ENCODE assay signal across 22 mouse cellular contexts in the genomic region with DNA sequence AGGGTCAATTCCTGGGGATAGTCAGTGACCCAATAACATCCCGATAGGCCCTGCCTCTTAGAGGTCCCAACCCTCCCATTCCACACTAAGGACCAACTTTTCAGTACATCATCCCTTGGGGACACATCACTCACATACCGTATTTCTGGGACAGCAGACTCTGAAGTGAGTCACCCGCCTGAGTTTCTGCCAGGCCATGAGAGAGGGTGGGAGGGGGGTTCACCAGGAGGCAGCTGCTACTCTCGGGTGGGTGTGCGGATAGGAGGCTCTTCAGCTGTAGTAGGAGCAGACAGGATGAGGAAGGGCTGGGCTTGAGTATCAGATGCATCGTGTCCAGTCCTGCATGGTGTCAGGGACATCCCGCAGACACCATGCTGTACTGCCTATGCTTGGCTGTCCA. TPM values are rescaled to one million over a fixed set of nuclear protein-coding genes. Genes with fewer than 3 reads are reported as not detected.
DNase-seq lines count a peak whose midpoint lies in the region; ATAC-seq lines count a peak whose summit lies in the region.
"Had no signal": no experiment of that assay in that cellular context is flagged by ENCODE, and none has a peak within 500 bp of the region (broad histone marks: within the 10 kb centered on the region; RNA-seq: fewer than 3 reads in every experiment).

No protein-coding gene starts in this region.

- no peaks in the 10 kb centered on the region for H3K9me3 ChIP-seq in midbrain, embryonic 16.5 days (replicated peaks; ENCODE audit: control insufficient read depth, low read length, poor library complexity, severe bottlenecking)
- H3K9me3 ChIP-seq: embryonic facial prominence, embryonic 13.5 days; intestine, embryonic 15.5 days; limb, embryonic 10.5 days; lung, embryonic 15.5 days had no signal

- no peak overlapping the region for H3K4me3 ChIP-seq in midbrain, embryonic 16.5 days (ENCODE audit: low read depth, low read length)
- H3K4me3 ChIP-seq: embryonic facial prominence, embryonic 13.5 days; intestine, embryonic 15.5 days; limb, embryonic 10.5 days; lung, embryonic 15.5 days had no signal

- H3K27ac ChIP-seq in midbrain, embryonic 16.5 days (ENCODE audit: low read length), result no peak overlapping the region
- H3K27ac ChIP-seq: embryonic facial prominence, embryonic 13.5 days; hindbrain, embryonic 14.5 days; limb, embryonic 10.5 days; lung, embryonic 15.5 days had no signal

- peak; percentile 98 for ATAC-seq in frontal cortex, adult (ENCODE audit: low TSS enrichment)
- no peak for ATAC-seq in midbrain, embryonic 16.5 days
- ATAC-seq: intestine, embryonic 15.5 days had no signal

- DNase-seq in frontal cortex, postnatal 14 days (ENCODE audit: low spot score in 2 of 2), result no peak
- peak; percentile 42 for DNase-seq in layer of hippocampus, adult 11-12 months (ENCODE audit: low spot score)
- no peak for DNase-seq in layer of hippocampus, postnatal 25 days (ENCODE audit: extremely low spot score in 1 of 2, low spot score in 1 of 2)
- peak; percentile 34 for DNase-seq in MN1 (ENCODE audit: low spot score)
- DNase-seq in layer of hippocampus, postnatal 36 days, result peak; percentile 31 to 47
- no peak for DNase-seq in c-Kit-positive CD71-positive TER-119-positive erythroid progenitor cells, embryonic 14.5 days (ENCODE audit: low spot score)
- DNase-seq: adrenal gland, postnatal 25 days; cerebellum, adult 8-10 months; midbrain, embryonic 14.5 days had no signal

- H3K4me1 ChIP-seq in midbrain, embryonic 16.5 days (ENCODE audit: control insufficient read depth, insufficient read depth, low read length), result no peaks in the 10 kb centered on the region
- H3K4me1 ChIP-seq: embryonic facial prominence, embryonic 13.5 days; lung, embryonic 15.5 days had no signal

- H3K9ac ChIP-seq in midbrain, embryonic 16.5 days (ENCODE audit: low read depth, low read length), result no peak overlapping the region
- H3K9ac ChIP-seq: embryonic facial prominence, embryonic 13.5 days; hindbrain, embryonic 14.5 days; intestine, embryonic 15.5 days; lung, embryonic 15.5 days had no signal

- no peaks in the 10 kb centered on the region for H3K36me3 ChIP-seq in midbrain, embryonic 16.5 days (ENCODE audit: control insufficient read depth, insufficient read depth, low read length)
- H3K36me3 ChIP-seq: embryonic facial prominence, embryonic 13.5 days; intestine, embryonic 15.5 days; limb, embryonic 10.5 days; lung, embryonic 15.5 days had no signal

- 89% methylated on average over 7 of the region's 7 CpGs for WGBS in midbrain, embryonic 16.5 days

- no peaks in the 10 kb centered on the region for H3K27me3 ChIP-seq in midbrain, embryonic 16.5 days (ENCODE audit: control insufficient read depth, insufficient read depth, low read depth, low read length)
- H3K27me3 ChIP-seq: embryonic facial prominence, embryonic 13.5 days; intestine, embryonic 15.5 days; lung, embryonic 15.5 days had no signal

- no peak overlapping the region for H3K4me2 ChIP-seq in midbrain, embryonic 16.5 days (ENCODE audit: low read length)
- H3K4me2 ChIP-seq: embryonic facial prominence, embryonic 13.5 days; hindbrain, embryonic 14.5 days; intestine, embryonic 15.5 days; liver, embryonic 11.5 days; lung, embryonic 15.5 days had no signal

RNA-seq across cellular contexts. Expression of gene Agxt, which starts 4.7 kb away (rescaled TPM):
- total RNA-seq in layer of hippocampus, postnatal 25 days (2021), result not detected
- not detected for total RNA-seq in layer of hippocampus, postnatal 36 days (2021)
- polyA plus RNA-seq in midbrain, embryonic 16.5 days (2015; fragmentation: Nextera tagmentation; extraction: Ambion mirVana), result not detected in 2 replicates
- total RNA-seq: adrenal gland, postnatal 25 days; CH12.LX; megakaryocyte, adult 5-6 weeks had no signal
- polyA plus RNA-seq: embryonic facial prominence, embryonic 13.5 days; heart, embryonic 14.5 days; hindbrain, embryonic 14.5 days; kidney, embryonic 14.5 days; lung, embryonic 15.5 days; midbrain, embryonic 14.5 days had no signal

RNA-seq across cellular contexts. Expression of gene 2310007B03Rik, which starts 21.0 kb away (rescaled TPM):
- total RNA-seq in layer of hippocampus, postnatal 25 days (2021), result not detected
- not detected for total RNA-seq in layer of hippocampus, postnatal 36 days (2021)
- polyA plus RNA-seq in midbrain, embryonic 16.5 days (2015; fragmentation: Nextera tagmentation; extraction: Ambion mirVana), result 0.11 TPM in 1 of 2 replicates, not detected in the other
- total RNA-seq: adrenal gland, postnatal 25 days; gastrocnemius, postnatal 4 days; megakaryocyte, adult 5-6 weeks had no signal
- polyA plus RNA-seq: midbrain, embryonic 14.5 days had no signal

RNA-seq across cellular contexts. Expression of gene Crocc2, which starts 28.8 kb away (rescaled TPM):
- under 1 TPM; 0.17 to 0.35 TPM for total RNA-seq in layer of hippocampus, postnatal 25 days (2021)
- total RNA-seq in layer of hippocampus, postnatal 36 days (2021), result under 1 TPM; 0.15 to 0.25 TPM
- polyA plus RNA-seq in midbrain, embryonic 16.5 days (2015; fragmentation: Nextera tagmentation; extraction: Ambion mirVana), result 0.51 and 0.74 TPM in 2 replicates
- total RNA-seq: CH12.LX; gastrocnemius, postnatal 4 days; megakaryocyte, adult 5-6 weeks had no signal

RNA-seq across cellular contexts. Expression of gene Kif1a, which starts 38.0 kb away (rescaled TPM):
- total RNA-seq in layer of hippocampus, postnatal 25 days (2021), result 100 to 1,000 TPM; 592 to 639 TPM
- total RNA-seq in layer of hippocampus, postnatal 36 days (2021), result 100 to 1,000 TPM; 607 to 610 TPM
- polyA plus RNA-seq in midbrain, embryonic 16.5 days (2015; fragmentation: Nextera tagmentation; extraction: Ambion mirVana), result 514 and 519 TPM in 2 replicates
- total RNA-seq: megakaryocyte, adult 5-6 weeks had no signal

Comparison
In these comparisons a context has a peak if more than half of its experiments do, and no peak if none do; other contexts are left out.
1. DNase-seq: peak in layer of hippocampus, adult 11-12 months (single experiment), MN1 (single experiment) and layer of hippocampus, postnatal 36 days (2 of 2); none in frontal cortex, postnatal 14 days (0 of 2), layer of hippocampus, postnatal 25 days (0 of 2) and c-Kit-positive CD71-positive TER-119-positive erythroid progenitor cells, embryonic 14.5 days (single experiment).